Mouse (Mus musculus) liver, embryonic 14.5 days (tissue): ENCODE data around the gene Hebp1.

Experiments
- CTCF ChIP-seq: IDR thresholded peaks from 2 replicates; pipeline ENCODE4 v1.5.1; 2016; ENCODE audit warnings: antibody characterized with exemption, low read depth, control low read depth
- EP300 ChIP-seq: IDR thresholded peaks from 2 replicates; pipeline ENCODE4 v1.6.1; 2016; ENCODE audit warnings: antibody characterized with exemption, low read depth

GRCm38 (mm10) chr6:135157496-135157895, 40.3 kb downstream of the Hebp1 start:
- TF ChIP-seq CTCF (peak; percentile 34; the same call in 1 of the 2 replicates), EP300 (no peak)
